Mouse (Mus musculus) cerebellum, adult 2 months (tissue): ENCODE results near the gene Mfsd7a.
A peak's percentile ranks its signal among the peaks of the same experiment; 100 is the strongest.

Source experiments
- CTCF ChIP-seq: fragments of 200-500 bp; IDR thresholded peaks from 2 replicates; pipeline ENCODE4 v1.5.1; 2011; ENCODE audit warnings: low read depth, mild to moderate bottlenecking, control low read depth, low read length, moderate library complexity, borderline replicate concordance; ENCODE audit not compliant: insufficient read depth
- POLR2A ChIP-seq: fragments of 200-500 bp; IDR thresholded peaks from 2 replicates; pipeline ENCODE4 v1.6.1; 2011; ENCODE audit warnings: low read length, control low read depth, borderline replicate concordance; ENCODE audit not compliant: insufficient read depth

GRCm38 (mm10) chr5:108485239-108485638 is 36.5 kb upstream of the Mfsd7a start:
- TF ChIP-seq CTCF (peak; percentile 76), POLR2A (no peak)
